Mouse (Mus musculus) c-Kit-positive CD71-positive TER-119-negative erythroid progenitor cells, embryonic 14.5 days (primary cell): ENCODE measurements around the gene Zzef1.
A peak's percentile ranks its signal among the peaks of the same experiment; 100 is the strongest.

ENCODE experiments used
- DNase-seq: peaks from one replicate; pipeline ENCODE4 v3.0.0-alpha.2; 2013; ENCODE audit warnings: low read depth

Zzef1 gene

GRCm38 (mm10) chr11:72917299-72917996 is 121.4 kb downstream of the Zzef1 start:
- DNase-seq = no peak

GRCm38 (mm10) chr11:72923116-72923515 is 127.1 kb downstream of the Zzef1 start:
- no peak for DNase-seq

DNA sequence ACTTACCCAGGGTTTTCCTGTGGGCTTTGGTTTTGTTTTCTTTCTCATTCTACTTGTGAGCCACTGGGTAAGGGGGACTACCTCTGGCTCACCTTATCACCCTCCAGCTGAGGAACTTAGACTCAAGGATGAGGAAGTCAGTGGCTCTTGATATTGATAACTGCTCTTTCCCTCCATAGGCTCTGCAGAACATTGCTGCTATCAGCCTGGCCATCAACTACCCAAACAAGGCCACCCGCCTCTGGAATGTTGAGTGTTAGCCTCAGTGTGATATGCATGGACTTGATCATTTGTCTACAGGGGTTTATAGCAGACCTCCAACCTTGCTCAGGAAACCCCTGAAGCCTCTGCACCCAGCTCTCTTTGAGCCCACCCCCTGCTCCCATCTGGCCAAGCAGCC is 128.4 kb downstream of the Zzef1 start:
- no peak for DNase-seq

GRCm38 (mm10) chr11:72925067-72925466 is 129.0 kb downstream of the Zzef1 start:
- no peak for DNase-seq

GRCm38 (mm10) chr11:72926226-72926890 is 130.3 kb downstream of the Zzef1 start:
- peak; percentile 21 for DNase-seq

DNA sequence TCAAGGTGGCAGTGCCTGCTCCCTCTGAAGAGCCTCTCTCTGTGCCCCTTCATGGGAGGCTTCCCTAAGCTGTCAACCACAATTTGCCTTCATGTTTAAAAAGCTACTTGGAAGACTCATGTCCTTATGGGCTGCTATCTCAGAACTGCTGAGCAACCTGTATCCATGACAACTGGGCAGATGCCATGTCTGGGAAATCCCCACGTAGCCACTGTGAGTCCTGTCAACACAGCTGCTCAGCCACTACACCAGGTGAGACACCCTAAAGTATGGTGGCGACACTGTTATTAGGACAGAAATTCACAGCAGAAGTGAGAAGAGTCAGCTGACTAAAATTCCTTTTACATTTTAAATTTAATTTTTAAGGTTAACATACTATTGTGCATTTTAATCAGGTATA is 132.5 kb downstream of the Zzef1 start:
- no peak for DNase-seq

- peak; percentile 54 for DNase-seq
Observed at GRCm38 (mm10) chr11:72940208-72941143, 144.4 kb downstream of the Zzef1 start.

DNA sequence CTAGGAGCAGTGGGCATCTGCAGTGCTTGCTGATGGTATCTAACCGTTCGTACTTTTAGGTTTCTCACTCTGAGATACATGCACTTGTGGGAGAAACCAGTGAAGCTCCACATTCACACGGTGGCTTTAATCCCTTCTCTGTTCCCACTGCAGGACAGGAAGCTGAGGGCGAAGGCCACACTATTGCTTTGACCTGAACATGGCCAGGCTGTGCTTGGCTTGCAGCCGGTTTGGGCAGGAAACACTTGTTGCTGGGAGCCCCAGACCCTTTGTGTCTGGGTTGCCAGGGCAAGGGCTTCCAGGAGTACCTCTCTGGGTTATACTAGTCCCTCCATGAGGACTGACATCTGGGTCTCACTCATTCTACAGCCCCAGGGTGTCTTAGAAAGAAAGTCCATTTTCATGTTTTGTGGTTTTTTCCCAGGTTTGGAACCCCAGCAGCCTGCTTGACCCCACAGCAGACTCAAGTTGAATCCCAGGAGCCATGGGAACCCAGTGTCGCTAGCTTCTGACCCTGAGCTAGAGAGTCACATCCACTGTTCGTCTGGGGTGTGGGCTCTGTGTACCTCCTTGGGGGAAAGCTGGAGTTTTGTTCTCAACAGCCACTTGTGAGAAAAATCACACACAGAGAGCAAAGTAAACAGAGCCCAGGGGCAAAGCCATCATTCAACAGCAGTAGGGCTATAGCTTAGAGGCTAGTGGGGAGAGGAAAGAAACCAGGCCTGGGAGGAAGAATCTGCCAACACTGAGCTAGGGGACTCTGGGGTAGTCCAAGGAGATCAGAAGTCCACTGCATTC is 149.2 kb downstream of the Zzef1 start:
- no peak for DNase-seq

- DNase-seq = no peak
Observed at GRCm38 (mm10) chr11:72945875-72946559, 150.0 kb downstream of the Zzef1 start.

DNA sequence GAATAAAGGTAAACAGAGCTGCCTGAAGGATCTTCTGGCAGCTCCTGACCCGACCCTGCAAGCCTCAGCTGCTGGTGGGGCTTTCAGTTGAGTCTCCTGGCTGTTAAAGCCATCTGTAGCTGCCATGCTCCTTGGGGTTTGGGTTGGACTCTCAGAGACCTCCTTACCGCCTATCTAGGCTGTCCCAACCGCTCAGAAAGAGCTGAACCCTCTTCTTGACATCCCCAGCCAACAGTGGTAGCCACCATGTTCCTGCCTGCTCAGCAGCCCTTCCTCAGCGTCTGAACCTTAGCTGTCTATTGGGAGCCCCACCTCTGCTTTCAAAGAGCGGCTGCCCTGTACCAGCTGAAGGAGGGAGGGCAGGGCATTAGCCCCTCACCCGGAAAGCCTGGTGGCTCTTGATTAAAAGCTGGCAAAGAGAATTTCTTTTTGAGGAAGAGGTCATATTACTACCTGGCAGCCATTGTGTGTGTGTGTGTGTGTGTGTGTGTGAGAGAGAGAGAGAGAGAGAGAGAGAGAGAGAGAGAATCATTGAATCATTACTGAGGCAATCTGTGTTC is 150.6 kb downstream of the Zzef1 start:
- DNase-seq = no peak

- no peak for DNase-seq
Observed at GRCm38 (mm10) chr11:72947840-72948239, 151.8 kb downstream of the Zzef1 start.

DNA sequence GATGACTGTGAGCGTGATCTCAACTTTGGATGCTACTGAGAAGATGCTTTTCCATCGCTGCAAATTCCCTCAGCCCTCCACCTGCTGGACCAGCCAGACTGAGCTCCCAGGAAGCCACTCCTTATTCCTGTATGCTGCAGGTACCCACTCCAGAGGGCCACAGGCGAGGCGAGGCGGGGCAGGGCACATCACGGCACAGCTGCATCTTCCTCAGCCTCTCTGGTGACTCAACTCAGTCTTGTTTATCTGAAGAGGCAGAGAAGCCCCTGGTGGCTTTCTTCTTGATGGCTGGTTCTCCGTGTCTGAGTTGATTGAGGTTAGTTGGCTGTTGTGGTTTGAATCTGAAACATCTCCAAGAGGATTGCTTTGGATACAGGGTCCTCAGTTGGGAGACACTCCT is 152.2 kb downstream of the Zzef1 start:
- DNase-seq = no peak

DNA sequence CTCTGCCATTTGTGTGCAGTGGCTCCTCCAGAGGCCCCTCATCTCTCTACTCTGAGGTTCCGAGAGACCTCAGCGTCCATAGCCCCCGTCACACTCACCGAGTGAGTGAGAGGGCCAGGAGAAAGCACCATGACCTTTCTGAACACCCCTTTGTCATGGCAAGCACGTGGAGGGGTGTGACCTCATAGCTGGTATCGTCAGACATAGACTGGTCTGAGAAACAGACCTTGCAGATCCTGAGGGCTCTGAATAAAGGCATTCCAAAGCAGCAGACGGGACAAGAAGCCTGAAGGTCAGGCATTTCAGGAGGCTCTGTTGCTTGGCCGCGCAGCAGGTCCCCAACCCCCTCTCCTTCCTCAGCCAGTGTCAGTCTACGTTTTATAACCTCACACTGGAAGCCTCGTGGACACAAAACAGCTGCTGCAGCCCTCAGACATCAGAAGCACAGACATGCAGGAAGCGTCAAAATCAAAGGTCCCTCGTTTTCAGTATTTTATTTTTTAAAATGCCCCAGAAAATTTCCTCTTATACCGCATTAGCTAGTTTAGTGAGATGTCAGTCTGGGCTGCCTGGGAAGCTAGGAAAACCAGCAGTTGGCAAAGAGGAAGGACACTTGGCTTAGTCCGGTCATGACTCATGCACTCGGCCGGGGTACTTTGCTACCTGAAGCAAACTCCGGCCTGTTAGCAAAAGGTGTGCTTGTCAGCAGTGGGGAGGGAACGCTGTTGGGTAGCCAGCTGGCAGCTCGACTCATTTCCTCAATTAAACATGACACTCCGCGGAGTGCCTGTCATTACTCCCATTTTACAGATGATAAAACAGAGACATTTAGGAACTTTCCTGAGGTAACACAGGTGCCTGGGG is 155.3 kb downstream of the Zzef1 start:
- no peak for DNase-seq

DNA sequence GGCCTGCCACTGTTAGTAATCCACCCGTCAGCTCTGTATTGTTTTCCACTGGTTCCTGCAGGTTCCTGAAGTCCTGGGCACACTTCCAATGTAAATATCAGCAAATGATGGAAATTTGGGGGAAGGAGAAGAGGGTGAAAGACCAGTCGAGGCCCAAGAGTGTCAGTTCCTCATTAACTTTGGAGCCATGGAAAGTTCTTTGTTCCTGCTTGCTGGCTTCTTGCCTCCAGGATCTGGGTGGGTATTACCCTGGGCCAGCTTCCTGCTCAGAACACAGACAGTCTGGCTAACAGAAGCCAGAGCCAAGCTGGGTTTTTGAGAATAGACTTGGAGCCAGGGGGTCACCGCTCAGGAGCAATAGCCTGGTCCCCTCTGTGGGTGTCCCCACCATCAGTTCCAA is 156.2 kb downstream of the Zzef1 start:
- no peak for DNase-seq

DNA sequence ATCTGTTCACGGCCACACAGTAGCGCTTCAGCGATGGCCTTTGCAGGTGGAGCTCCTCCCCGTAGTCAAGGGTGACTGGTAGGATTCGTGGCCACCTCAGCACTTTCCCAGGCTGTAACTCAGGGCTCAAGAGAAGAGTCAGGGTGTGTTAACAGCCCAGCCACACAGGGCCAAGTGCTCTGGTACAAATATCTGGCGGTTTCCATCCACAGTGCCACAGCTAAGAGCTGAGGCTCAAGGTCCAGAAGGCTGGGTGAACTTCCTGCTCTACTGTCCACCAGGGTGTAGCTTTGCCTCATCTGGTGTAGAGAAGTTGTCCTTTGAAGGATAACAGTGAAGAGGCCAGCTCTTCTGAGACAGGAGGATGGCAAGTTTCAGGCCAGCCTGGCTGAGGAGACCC is 156.7 kb downstream of the Zzef1 start:
- no peak for DNase-seq

DNA sequence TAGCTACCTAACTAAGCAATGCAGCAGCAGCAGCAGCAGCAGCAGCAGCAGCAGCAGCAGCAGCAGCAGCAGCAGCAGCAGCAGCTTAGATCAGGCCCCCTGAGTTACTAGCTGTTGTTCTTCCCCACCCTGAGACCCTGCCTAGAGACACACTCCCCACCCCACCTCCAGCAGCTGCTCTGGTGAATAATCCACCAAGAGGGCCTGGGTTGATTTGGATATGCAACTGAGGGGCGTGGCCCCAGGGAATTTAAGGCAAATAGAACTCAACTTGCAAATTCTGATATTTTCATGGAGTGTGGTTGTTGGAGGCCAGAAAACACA is 157.1 kb downstream of the Zzef1 start:
- DNase-seq = no peak

GRCm38 (mm10) chr11:72953440-72954151 is 157.6 kb downstream of the Zzef1 start:
- DNase-seq = no peak

- no peak for DNase-seq
Observed at GRCm38 (mm10) chr11:72954216-72954615, 158.2 kb downstream of the Zzef1 start.

DNA sequence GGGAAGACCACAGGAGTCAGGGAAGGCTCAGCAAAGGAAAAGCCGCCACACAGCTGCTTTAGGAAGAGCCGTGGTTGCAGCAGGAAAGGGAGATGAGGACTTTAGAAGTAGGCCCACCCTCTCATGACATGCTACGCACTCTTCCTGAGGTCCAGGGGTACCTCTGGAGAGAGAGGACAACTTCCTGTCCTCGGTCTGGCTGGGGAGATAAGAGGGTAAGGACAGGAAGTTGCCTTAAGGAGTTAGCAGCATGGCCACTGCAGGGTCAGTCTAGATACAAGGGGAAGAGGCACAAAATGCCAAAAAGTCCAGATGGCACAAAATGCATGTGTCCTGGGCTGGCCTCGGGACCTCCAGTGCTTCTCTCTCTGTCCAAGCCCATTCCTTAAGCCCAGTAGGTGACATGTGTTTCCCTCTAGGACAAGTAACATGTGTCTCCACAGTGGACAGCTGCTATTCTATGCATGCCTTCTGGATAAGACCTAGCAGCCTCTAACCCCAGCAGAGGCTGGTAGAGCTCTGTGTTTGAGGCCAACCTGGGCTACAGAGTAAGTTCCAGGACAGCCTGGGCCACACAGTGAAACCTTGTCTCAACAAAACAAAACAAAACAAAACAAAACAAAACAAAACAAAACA is 159.4 kb downstream of the Zzef1 start:
- no peak for DNase-seq
